Mouse (Mus musculus): ENCODE data around the gene Osm. TPM values are rescaled to one million over a fixed set of nuclear protein-coding genes. Genes with fewer than 3 reads are reported as not detected.

The Osm gene
- polyA plus RNA-seq, 1 experiment from 2014 or later = 0.33 TPM

Other genes with a start within 250 kb of the Osm start
- 0.38 and 2.1 TPM in 2 replicates for gene Sec14l4, start 205.0 kb upstream of the Osm start, polyA plus RNA-seq (2015; fragmentation: Nextera tagmentation; extraction: Ambion mirVana)
- gene Sec14l3, start 171.6 kb upstream of the Osm start, polyA plus RNA-seq (2015; fragmentation: Nextera tagmentation; extraction: Ambion mirVana) = 2.1 and 4.8 TPM in 2 replicates
- 41.6 and 42.5 TPM in 2 replicates for gene Mtfp1, start 141.0 kb upstream of the Osm start, polyA plus RNA-seq (2015; fragmentation: Nextera tagmentation; extraction: Ambion mirVana)
- 0.42 and 0.97 TPM in 2 replicates for gene Sec14l2, start 113.0 kb upstream of the Osm start, polyA plus RNA-seq (2015; fragmentation: Nextera tagmentation; extraction: Ambion mirVana)
- gene Rnf215, start 101.2 kb upstream of the Osm start, polyA plus RNA-seq (2015; fragmentation: Nextera tagmentation; extraction: Ambion mirVana) = 19.2 and 20.6 TPM in 2 replicates
- 4.5 and 5.0 TPM in 2 replicates for gene Ccdc157, start 76.1 kb upstream of the Osm start, polyA plus RNA-seq (2015; fragmentation: Nextera tagmentation; extraction: Ambion mirVana)
- 31.1 and 34.1 TPM in 2 replicates for gene Sf3a1, start 76.1 kb upstream of the Osm start, polyA plus RNA-seq (2015; fragmentation: Nextera tagmentation; extraction: Ambion mirVana)
- 19.4 and 20.9 TPM in 2 replicates for gene Tbc1d10a, start 49.6 kb upstream of the Osm start, polyA plus RNA-seq (2015; fragmentation: Nextera tagmentation; extraction: Ambion mirVana)
- gene Castor1, start 18.2 kb upstream of the Osm start, polyA plus RNA-seq (2015; fragmentation: Nextera tagmentation; extraction: Ambion mirVana) = 10.0 and 14.0 TPM in 2 replicates
- gene Lif, start 21.1 kb downstream of the Osm start, polyA plus RNA-seq (2015; fragmentation: Nextera tagmentation; extraction: Ambion mirVana) = 0.15 and 0.20 TPM in 2 replicates
- 0.21 and 0.56 TPM in 2 replicates for gene Hormad2, start 204.7 kb downstream of the Osm start, polyA plus RNA-seq (2015; fragmentation: Nextera tagmentation; extraction: Ambion mirVana)